Mouse (Mus musculus) neural tube, embryonic 14.5 days (tissue): Measurements from ENCODE around the gene Ccdc54. TPM values are rescaled to one million over a fixed set of nuclear protein-coding genes. Genes with fewer than 3 reads are reported as not detected.

Source experiments
- ATAC-seq: fragments of 200-750 bp; cut with Nextera tagmentation; 2 replicates; pipeline ENCODE4 v1.8.0; 2017; ENCODE audit warnings: low read depth, mild to moderate bottlenecking, moderate TSS enrichment, moderate library complexity
- H3K27ac ChIP-seq: fragments of 300-500 bp; sonication (generic); 2 replicates; pipeline ENCODE4 v1.5.1; 2014; ENCODE audit warnings: low read depth, mild to moderate bottlenecking, control low read depth, low read length, moderate library complexity, mixed read lengths
- H3K27me3 ChIP-seq: fragments of 300-500 bp; sonication (generic); 2 replicates; pipeline ENCODE4 v1.6.1; 2014; ENCODE audit warnings: low read length; ENCODE audit not compliant: control insufficient read depth, insufficient read depth
- H3K36me3 ChIP-seq: fragments of 300-500 bp; sonication (generic); 2 replicates; pipeline ENCODE4 v1.6.1; 2014; ENCODE audit warnings: low read length, mixed read lengths; ENCODE audit not compliant: control insufficient read depth, insufficient read depth
- H3K4me1 ChIP-seq: fragments of 300-500 bp; sonication (generic); 2 replicates; pipeline ENCODE4 v1.6.1; 2014; ENCODE audit warnings: low read length; ENCODE audit not compliant: control insufficient read depth, insufficient read depth
- H3K4me2 ChIP-seq: fragments of 300-500 bp; sonication (generic); 2 replicates; pipeline ENCODE4 v1.6.1; 2014; ENCODE audit warnings: mild to moderate bottlenecking, low read depth, low read length, control low read depth
- H3K4me3 ChIP-seq: fragments of 300-500 bp; sonication (generic); 2 replicates; pipeline ENCODE4 v1.5.1; 2014; ENCODE audit warnings: low read depth, low read length, control low read depth, mixed read lengths
- H3K9ac ChIP-seq: fragments of 300-500 bp; sonication (generic); replicated peaks from 2 replicates; pipeline ENCODE4 v1.6.1; 2014; ENCODE audit warnings: low read depth, mild to moderate bottlenecking, control low read depth, low read length, mixed read lengths
- H3K9me3 ChIP-seq: fragments of 300-500 bp; sonication (generic); 2 replicates; pipeline ENCODE4 v1.6.1; 2016; ENCODE audit warnings: low read length; ENCODE audit not compliant: control insufficient read depth
- WGBS: fragments of 180-500 bp; shearing (Covaris S2); extraction: QIAGEN DNeasy Blood & Tissue Kit; methylation state at CpG from one replicate; pipeline ENCODE4 v1.1.7; 2014; 5-methylcytosine and 5-hydroxymethylcytosine counted together
- polyA plus RNA-seq: library from polyadenylated mRNA; unstranded; fragments of >200 nt; fragmentation: Nextera tagmentation; extraction: Ambion mirVana; gene quantifications from 2 replicates; pipeline ENCODE4 v1.2.1, GENCODE M21; 2014

Gene Ccdc54
- not detected in 2 replicates for polyA plus RNA-seq

DNA sequence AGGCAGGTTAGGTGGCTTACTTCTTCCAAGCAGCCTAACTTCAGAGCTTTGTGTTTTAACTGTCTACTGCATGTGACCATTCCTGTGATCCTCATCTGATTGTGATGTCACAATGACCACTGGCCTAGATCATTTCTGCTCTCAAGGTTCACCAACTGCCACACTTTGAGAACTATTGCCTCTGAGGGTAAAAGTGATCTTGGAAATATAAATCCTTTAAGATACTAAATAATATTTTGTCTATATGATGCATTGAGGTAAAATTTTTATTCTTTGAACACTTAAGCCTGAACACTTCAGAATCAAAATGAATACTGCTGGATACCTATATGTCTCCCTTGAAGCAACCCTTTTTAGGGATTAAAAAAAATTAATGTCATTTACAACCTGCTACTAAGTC lies at the start of gene Ccdc54:
TSS of gene Ccdc54 (minus strand) at position 101 of the 400 bp plus-strand sequence.
- Histone ChIP-seq H3K4me3 (no peak within 1 kb of the TSS), H3K9me3 (no peaks in the 10 kb centered on the region), H3K4me2 (no peak within 1 kb of the TSS), H3K36me3 (no peaks in the 10 kb centered on the region), H3K27ac (no peak within 1 kb of the TSS), H3K4me1 (no peaks in the 10 kb centered on the region), H3K9ac (no peak within 1 kb of the TSS), H3K27me3 (no peaks in the 10 kb centered on the region)
- ATAC-seq, result no peak

DNA sequence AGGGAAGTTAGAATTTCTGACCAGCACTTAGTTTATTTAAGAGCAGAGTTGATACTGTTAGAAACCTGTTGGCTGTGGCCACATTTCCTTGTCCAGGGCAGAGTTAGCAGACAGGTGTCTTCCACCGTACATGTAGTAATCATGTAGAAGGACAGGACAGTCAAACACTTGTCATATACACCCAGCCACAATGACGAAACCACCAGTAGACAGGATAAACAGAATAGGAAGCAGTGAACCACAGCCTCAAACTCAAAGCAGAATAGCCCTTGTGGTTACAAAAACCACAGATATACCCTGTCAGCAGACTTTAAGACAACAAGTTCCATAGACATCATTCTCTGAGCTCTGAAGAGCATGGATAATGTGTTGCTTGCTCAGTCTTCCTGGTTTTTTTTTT lies 41.6 kb upstream of the Ccdc54 start:
- Histone ChIP-seq H3K4me2 (no peak overlapping the region), H3K36me3 (no peaks in the 10 kb centered on the region), H3K27ac (no peak overlapping the region), H3K4me1 (no peaks in the 10 kb centered on the region), H3K27me3 (no peaks in the 10 kb centered on the region), H3K9me3 (no peaks in the 10 kb centered on the region), H3K9ac (no peak overlapping the region), H3K4me3 (no peak overlapping the region)
- 99% methylated on average over 2 of the region's 2 CpGs for whole genome bisulfite sequencing
- ATAC-seq, result no peak

DNA sequence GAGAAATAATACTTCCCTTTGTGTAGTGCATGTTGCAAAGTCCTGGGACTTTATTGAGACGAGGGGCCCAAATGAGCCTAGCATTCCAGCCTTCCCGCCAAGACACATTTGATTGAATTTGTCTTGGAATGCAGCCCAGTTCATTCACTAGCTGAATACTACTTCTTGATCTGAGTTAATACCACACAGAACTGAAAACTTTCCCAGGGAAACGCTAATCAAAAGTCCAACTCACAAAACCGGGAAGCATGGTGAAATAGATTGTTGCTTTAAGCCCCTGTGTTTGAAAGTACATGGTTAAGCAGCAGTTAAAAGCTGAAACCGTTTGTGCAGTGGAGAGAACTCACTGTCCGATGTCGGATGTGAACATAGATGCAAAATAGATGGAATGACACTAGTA lies 24.6 kb upstream of the Ccdc54 start:
- Histone ChIP-seq H3K9ac (no peak overlapping the region), H3K4me2 (no peak overlapping the region), H3K27ac (no peak overlapping the region), H3K27me3 (no peaks in the 10 kb centered on the region), H3K36me3 (no peaks in the 10 kb centered on the region), H3K9me3 (no peaks in the 10 kb centered on the region), H3K4me1 (no peaks in the 10 kb centered on the region), H3K4me3 (no peak overlapping the region)
- peak; percentile 60; the same call in 1 of the 2 replicates for ATAC-seq
- WGBS, result 51% methylated on average over 7 of the region's 7 CpGs

DNA sequence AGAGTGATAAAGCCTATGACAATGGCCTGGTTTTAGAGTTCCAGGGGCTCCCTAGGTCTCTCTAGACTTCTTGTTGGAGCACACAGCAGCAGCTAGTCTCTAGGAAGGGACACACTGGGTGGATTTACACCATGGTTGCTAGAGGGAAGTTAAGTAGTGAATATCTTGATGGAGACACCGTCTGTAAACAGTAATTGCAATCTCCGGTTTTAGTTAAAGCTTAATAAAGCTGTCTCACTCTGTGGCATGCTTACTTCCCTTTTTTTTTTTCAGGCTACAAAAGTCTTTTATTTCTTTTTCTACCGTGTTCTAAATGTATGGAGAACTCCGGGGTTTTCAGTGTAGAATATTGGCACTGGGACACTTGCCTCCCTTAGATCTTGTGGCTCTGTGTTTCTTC lies 22.0 kb upstream of the Ccdc54 start:
- no peak for ATAC-seq
- Histone ChIP-seq H3K9me3 (no peaks in the 10 kb centered on the region), H3K36me3 (no peaks in the 10 kb centered on the region), H3K27me3 (no peaks in the 10 kb centered on the region), H3K9ac (no peak overlapping the region), H3K4me3 (no peak overlapping the region), H3K4me1 (no peaks in the 10 kb centered on the region), H3K4me2 (no peak overlapping the region), H3K27ac (no peak overlapping the region)
- WGBS, result 68% methylated on average over 4 of the region's 4 CpGs

DNA sequence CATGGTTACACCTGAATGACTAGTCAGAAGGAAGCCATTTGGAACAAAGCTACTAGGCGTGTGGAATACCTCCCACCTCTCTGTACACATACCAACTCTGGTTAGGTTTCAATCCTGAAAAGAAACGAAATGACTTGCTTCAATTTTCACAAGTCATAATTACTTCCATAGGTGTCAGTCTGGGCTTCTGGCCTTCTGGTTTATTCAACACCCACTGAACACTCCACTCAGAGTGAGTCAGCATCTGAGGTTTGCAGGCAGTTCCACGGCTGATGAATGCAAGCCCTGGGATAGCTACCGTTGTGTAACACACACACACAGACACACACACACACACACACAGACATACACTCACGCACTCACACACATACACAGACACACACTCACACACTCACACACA lies 19.6 kb upstream of the Ccdc54 start:
- no peak overlapping the region for H3K27ac ChIP-seq
- no peaks in the 10 kb centered on the region for H3K36me3 ChIP-seq
- no peak overlapping the region for H3K9ac ChIP-seq
- 88% methylated on average over 5 of the region's 5 CpGs for WGBS
- H3K4me1 ChIP-seq, result no peaks in the 10 kb centered on the region
- H3K4me3 ChIP-seq, result no peak overlapping the region
- H3K9me3 ChIP-seq, result no peaks in the 10 kb centered on the region
- H3K27me3 ChIP-seq, result no peaks in the 10 kb centered on the region
- H3K4me2 ChIP-seq, result no peak overlapping the region
- no peak for ATAC-seq

DNA sequence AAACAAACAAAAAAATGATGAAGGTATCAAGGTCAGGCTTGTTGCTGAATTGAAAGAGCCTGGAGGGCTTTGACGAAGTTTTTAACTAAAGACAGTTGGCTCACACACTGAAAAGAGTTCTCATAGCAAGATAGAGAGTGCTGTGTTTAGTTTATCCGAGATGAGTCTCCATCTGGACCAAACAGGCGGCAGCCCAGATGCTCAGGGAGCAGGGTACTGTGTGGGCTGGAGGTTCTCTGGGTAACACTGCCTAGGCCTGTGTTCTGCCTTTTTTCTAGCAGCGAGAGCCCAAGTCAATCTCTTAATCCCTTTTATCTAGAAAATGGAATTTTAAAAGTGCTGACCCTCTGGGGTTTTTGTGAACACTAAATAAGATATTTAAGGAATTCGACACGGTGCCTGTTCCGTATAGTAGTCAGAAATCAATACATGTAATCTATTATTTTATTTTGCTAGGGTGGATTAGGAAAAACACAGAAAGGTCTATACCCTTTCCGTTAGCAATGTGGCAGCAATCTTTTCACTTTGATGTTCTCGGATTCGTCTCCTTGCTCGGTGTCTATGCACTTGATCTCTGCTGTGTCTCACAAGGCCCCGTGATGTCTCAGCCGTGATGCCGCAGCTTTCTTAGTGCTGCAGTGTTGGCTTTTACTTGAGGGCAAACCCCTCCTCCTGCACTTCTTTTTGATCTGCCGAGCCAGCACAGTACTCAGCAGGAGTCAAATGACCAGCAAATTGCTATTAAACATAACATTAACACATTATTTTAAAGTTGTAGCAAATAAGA lies 17.0 kb upstream of the Ccdc54 start:
- Histone ChIP-seq H3K4me3 (no peak overlapping the region), H3K27ac (no peak overlapping the region), H3K27me3 (no peaks in the 10 kb centered on the region), H3K4me2 (no peak overlapping the region), H3K9me3 (no peaks in the 10 kb centered on the region), H3K4me1 (no peaks in the 10 kb centered on the region), H3K36me3 (no peaks in the 10 kb centered on the region), H3K9ac (no peak overlapping the region)
- no peak for ATAC-seq
- 56% methylated on average over 15 of the region's 15 CpGs for WGBS

DNA sequence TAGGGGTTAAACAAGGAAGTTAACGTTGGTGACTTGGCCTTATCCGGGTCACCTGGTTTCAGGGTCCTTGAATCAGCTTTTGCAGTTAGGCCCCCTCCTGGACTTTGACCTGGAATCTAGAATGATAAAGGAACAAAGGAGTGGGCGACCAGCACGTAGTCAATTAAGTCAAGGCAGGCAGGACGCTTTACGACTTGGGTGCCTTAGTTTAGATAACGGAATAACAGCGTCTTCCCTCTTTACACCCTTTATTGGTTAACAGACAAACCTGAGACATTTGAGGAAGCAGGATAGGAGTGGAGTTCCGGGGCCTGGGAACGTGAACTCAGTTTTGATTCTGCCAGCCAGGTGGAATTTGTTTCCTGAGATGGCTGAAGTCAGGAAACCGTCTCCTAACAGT lies 13.9 kb upstream of the Ccdc54 start:
- Histone ChIP-seq H3K27me3 (no peaks in the 10 kb centered on the region), H3K4me3 (no peak overlapping the region), H3K36me3 (no peaks in the 10 kb centered on the region), H3K9ac (no peak overlapping the region), H3K9me3 (no peaks in the 10 kb centered on the region), H3K27ac (no peak overlapping the region), H3K4me1 (no peaks in the 10 kb centered on the region), H3K4me2 (no peak overlapping the region)
- no peak for ATAC-seq
- 43% methylated on average over 11 of the region's 11 CpGs for WGBS

DNA sequence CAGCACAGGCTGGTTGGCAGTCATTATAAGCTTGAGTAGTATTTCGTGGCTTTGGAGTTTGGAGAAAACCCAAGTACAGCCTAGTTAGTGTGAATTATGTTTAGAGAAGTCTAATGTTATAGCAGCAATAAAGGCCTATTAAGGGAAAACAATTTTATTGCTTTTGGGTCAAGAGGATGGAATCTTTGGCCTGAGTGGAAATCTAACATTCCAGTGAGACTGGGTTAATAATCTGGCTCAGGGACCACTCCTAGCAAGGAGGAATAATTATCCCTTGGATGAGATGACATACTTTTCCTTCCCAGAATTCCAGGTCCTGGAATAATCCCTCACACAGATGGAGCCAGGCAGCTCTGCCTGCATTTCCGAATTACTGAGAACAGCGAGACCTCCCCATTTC lies 11.0 kb upstream of the Ccdc54 start:
- no peak for ATAC-seq
- H3K36me3 ChIP-seq, result no peaks in the 10 kb centered on the region
- 61% methylated on average over 3 of the region's 3 CpGs for WGBS

DNA sequence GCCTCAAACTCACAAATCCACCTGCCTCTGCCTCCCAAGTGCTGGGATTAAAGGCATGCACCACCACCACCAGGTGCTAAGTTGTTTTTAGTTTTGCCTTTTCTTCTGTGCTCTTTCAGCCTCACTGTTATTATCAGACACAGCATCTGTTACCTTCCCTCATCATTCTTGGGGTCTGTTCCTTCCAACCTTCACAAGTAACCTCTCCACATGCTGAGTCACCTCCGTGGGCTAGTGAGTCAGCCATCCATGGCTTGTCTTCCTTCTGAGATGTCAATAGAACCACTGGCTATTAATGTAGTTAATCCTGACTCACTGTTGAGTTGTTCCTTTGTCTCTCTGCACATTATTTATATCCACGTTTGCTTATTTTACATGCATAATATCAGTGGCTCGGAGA lies 9.7 kb upstream of the Ccdc54 start:
- Histone ChIP-seq H3K36me3 (no peaks in the 10 kb centered on the region), H3K9me3 (no peaks in the 10 kb centered on the region), H3K9ac (no peak overlapping the region), H3K4me3 (no peak overlapping the region), H3K4me2 (no peak overlapping the region), H3K27ac (no peak overlapping the region), H3K4me1 (no peaks in the 10 kb centered on the region), H3K27me3 (no peaks in the 10 kb centered on the region)
- no peak for ATAC-seq
- 88% methylated on average over 3 of the region's 3 CpGs for WGBS

More for the DNA sequence above, 11.0 kb upstream of the Ccdc54 start:
- no peak overlapping the region for H3K4me2 ChIP-seq
- no peaks in the 10 kb centered on the region for H3K27me3 ChIP-seq
- H3K9ac ChIP-seq, result no peak overlapping the region
- H3K4me3 ChIP-seq, result no peak overlapping the region
- H3K4me1 ChIP-seq, result no peaks in the 10 kb centered on the region
- H3K27ac ChIP-seq, result no peak overlapping the region
- H3K9me3 ChIP-seq, result no peaks in the 10 kb centered on the region
